Mouse (Mus musculus): ENCODE results near the gene Cmss1. TPM values are rescaled to one million over a fixed set of nuclear protein-coding genes. Genes with fewer than 3 reads are reported as not detected.

Cmss1 gene
- total and polyA plus RNA-seq, 2 experiments from 2014 or later, result 12.0 to 43.4 TPM

DNA sequence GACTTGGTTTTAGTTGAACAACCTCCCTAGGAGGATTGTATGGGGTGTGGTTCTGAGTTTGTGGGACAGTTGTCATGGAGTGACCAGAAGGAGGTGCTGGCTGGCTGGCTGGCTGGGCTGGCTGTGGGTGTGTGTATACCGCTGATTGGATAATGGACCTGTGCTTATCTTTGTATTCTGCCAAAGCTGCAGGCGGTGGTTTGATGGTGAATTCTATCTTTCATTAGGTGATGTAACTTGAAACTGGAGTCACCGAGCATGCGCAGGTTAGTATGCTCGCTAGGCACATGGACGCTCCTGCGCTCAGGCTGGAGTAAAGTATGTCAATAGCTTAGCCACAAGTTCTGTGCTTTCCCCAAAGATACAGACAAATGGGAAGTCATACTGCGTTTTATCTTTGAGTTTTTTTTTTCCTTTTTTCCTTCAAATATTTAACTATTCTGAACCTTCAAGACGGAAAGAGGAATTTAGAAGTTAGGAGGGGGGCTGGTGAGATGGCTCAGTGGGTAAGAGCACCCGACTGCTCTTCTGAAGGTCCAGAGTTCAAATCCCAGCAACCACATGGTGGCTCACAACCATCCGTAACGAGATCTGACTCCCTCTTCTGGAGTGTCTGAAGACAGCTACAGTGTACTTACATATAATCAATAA lies 327.6 kb downstream of the Cmss1 start:
- Histone ChIP-seq H3K36me3 (ENCODE audit: insufficient read depth) (no peaks in the 10 kb centered on the region), H3K27me3 (ENCODE audit: insufficient read depth, low read length) (no peaks in the 10 kb centered on the region), H3K4me3 (ENCODE audit: low read depth, low read length) (no peak overlapping the region), H3K4me1 (ENCODE audit: insufficient read depth) (no peaks in the 10 kb centered on the region), H3K4me2 (ENCODE audit: low read depth) (no peak overlapping the region), H3K9me3 (ENCODE audit: low read length) (no peaks in the 10 kb centered on the region), H3K9ac (no peak overlapping the region), H3K27ac (ENCODE audit: low read depth, low read length) (no peak overlapping the region)
- TF ChIP-seq CTCF (IDR thresholded peaks at IDR 0.05; ENCODE audit: low read depth), result no peak
- DNase-seq, result no peak
- WGBS, result 90% methylated on average over 10 of the region's 12 CpGs
- ATAC-seq, result no peak

DNA sequence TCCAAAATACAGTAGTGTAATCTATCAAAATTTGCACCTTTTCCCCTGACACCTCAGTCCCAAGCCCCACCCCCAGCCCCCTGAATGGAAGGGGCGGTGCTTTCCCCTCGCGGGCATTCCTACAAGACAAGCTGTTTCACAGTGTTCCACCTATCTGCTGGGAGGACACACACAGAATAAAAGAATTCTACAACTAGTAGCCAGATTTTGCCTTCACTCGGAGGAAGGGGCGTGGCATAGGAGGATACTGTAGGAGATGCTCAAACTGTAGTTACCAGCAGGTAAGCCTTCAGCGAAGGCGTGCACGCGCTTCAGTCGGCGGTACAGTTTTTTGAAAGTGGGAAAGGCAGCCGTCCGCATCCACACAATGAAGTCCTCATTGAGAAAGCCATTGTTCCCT lies 336.9 kb downstream of the Cmss1 start:
- Histone ChIP-seq H3K27me3 (ENCODE audit: insufficient read depth, low read length) (no peaks in the 10 kb centered on the region), H3K27ac (ENCODE audit: low read depth, low read length) (no peak overlapping the region), H3K9ac (no peak overlapping the region), H3K4me1 (ENCODE audit: insufficient read depth) (peaks cover 3% of the 10 kb centered on the region; the same call in 1 of the 2 replicates), H3K4me3 (ENCODE audit: low read depth, low read length) (no peak overlapping the region), H3K36me3 (ENCODE audit: insufficient read depth) (no peaks in the 10 kb centered on the region), H3K4me2 (ENCODE audit: low read depth) (no peak overlapping the region), H3K9me3 (ENCODE audit: low read length) (no peaks in the 10 kb centered on the region)
- DNase-seq (no peak), ATAC-seq (no peak)
- TF ChIP-seq CTCF (IDR thresholded peaks at IDR 0.05; ENCODE audit: low read depth), result no peak
- WGBS, result 93% methylated on average over 13 of the region's 13 CpGs

DNA sequence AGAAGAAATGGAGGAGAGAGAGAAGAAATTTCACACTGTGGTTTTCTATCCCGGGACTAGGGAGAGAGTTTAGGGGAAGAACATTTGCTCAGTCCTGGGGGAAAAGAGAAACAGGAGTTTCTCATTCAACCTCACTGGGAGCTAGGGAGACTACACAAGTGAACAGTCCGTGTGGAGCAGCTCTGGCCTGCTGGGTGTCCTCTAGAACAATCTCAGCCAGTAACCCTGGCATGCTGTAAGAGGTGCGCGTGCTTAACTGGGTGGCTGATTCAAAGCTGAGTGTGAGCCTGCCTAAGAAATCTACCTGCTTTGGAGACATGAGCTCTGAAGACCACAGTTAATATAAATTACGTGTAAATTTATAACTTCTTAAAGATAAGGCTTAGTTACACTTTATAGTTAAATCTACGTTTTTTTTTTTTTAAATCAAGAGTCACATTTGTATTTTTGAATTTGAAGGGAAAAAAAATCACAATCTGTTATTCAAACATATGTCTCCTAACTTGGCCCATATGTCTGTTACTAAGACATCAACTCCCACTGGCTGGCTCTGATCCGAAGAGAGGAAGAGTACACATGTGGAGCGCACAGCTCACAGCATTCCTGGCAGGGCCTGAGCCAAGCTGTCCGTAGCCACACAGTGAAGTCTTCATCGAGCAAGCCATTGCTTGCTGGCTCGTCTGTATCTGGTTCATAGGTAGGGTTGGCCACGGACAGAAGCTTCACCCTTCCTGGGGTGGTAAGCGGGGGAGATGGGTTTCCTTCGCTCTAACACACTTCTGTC lies 338.4 kb downstream of the Cmss1 start:
- no peak overlapping the region for H3K9ac ChIP-seq
- TF ChIP-seq CTCF (IDR thresholded peaks at IDR 0.05; ENCODE audit: low read depth), result no peak
- peaks cover 3% of the 10 kb centered on the region; the same call in 1 of the 2 replicates for H3K4me1 ChIP-seq (ENCODE audit: insufficient read depth)
- ATAC-seq, result peak; percentile 73
- DNase-seq, result peak; percentile 47
- no peaks in the 10 kb centered on the region for H3K27me3 ChIP-seq (ENCODE audit: insufficient read depth, low read length)
- H3K27ac ChIP-seq (ENCODE audit: low read depth, low read length), result no peak overlapping the region
- no peaks in the 10 kb centered on the region for H3K9me3 ChIP-seq (ENCODE audit: low read length)
- H3K36me3 ChIP-seq (ENCODE audit: insufficient read depth), result no peaks in the 10 kb centered on the region
- H3K4me2 ChIP-seq (ENCODE audit: low read depth), result no peak overlapping the region
- WGBS, result 80% methylated on average over 14 of the region's 14 CpGs
- H3K4me3 ChIP-seq (ENCODE audit: low read depth, low read length), result no peak overlapping the region

DNA sequence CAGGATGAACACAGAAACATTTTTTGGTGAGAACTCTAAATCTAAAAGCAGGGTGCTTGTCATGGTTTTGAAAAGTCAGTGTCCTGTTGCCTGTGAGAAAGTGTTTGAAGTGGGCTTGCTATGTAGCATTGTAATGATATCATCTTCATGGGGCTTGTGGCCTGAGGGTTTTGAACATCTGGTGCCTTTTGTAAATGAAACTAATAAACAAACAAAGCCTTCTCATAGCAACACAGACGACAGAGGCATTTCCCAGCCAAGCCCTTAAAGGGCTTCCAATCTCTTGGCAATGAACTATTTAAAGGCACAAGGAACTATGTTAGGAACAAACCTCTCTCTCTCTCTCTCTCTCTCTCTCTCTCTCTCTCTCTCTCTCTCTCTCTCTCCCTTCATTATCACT lies 339.6 kb downstream of the Cmss1 start:
- no peaks in the 10 kb centered on the region for H3K27me3 ChIP-seq (ENCODE audit: insufficient read depth, low read length)

DNA sequence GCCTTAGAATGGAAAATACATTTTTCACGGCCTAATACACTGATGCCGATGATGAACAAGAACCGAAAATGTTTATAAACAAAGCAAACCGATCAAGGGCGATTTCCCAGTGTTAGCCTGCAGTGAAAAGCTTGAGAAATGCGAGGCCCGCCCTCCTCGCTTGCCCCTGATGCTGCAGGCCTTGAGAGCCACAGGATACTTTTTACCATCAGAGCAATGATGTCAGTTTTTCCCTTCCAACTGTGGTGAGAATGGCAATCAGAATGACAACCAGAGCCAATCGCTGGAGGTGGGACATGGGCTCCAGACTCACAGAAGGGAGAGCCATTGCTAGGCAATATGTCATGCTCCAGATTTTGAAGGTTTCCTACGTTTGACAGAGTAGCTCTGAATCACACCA lies 346.5 kb downstream of the Cmss1 start:
- no peaks in the 10 kb centered on the region for H3K4me1 ChIP-seq (ENCODE audit: insufficient read depth)
- H3K36me3 ChIP-seq (ENCODE audit: insufficient read depth), result no peaks in the 10 kb centered on the region
- TF ChIP-seq CTCF (IDR thresholded peaks at IDR 0.05; ENCODE audit: low read depth), result no peak
- no peaks in the 10 kb centered on the region for H3K9me3 ChIP-seq (ENCODE audit: low read length)
- WGBS, result 90% methylated on average over 10 of the region's 10 CpGs
- no peak overlapping the region for H3K4me3 ChIP-seq (ENCODE audit: low read depth, low read length)
- no peak overlapping the region for H3K27ac ChIP-seq (ENCODE audit: low read depth, low read length)
- H3K9ac ChIP-seq, result no peak overlapping the region
- no peak for ATAC-seq
- no peak for DNase-seq
- no peaks in the 10 kb centered on the region for H3K27me3 ChIP-seq (ENCODE audit: insufficient read depth, low read length)
- H3K4me2 ChIP-seq (ENCODE audit: low read depth), result no peak overlapping the region

More for the DNA sequence above, 339.6 kb downstream of the Cmss1 start:
- Histone ChIP-seq H3K27ac (ENCODE audit: low read depth, low read length) (no peak overlapping the region), H3K36me3 (ENCODE audit: insufficient read depth) (no peaks in the 10 kb centered on the region), H3K4me2 (ENCODE audit: low read depth) (no peak overlapping the region), H3K9me3 (ENCODE audit: low read length) (no peaks in the 10 kb centered on the region), H3K4me3 (ENCODE audit: low read depth, low read length) (no peak overlapping the region), H3K9ac (no peak overlapping the region), H3K4me1 (ENCODE audit: insufficient read depth) (peaks cover 3% of the 10 kb centered on the region; the same call in 1 of the 2 replicates)
- 0% methylated on average over 1 of the region's 1 CpGs for WGBS
- DNase-seq (no peak), ATAC-seq (no peak)
- TF ChIP-seq CTCF (IDR thresholded peaks at IDR 0.05; ENCODE audit: low read depth), result no peak

DNA sequence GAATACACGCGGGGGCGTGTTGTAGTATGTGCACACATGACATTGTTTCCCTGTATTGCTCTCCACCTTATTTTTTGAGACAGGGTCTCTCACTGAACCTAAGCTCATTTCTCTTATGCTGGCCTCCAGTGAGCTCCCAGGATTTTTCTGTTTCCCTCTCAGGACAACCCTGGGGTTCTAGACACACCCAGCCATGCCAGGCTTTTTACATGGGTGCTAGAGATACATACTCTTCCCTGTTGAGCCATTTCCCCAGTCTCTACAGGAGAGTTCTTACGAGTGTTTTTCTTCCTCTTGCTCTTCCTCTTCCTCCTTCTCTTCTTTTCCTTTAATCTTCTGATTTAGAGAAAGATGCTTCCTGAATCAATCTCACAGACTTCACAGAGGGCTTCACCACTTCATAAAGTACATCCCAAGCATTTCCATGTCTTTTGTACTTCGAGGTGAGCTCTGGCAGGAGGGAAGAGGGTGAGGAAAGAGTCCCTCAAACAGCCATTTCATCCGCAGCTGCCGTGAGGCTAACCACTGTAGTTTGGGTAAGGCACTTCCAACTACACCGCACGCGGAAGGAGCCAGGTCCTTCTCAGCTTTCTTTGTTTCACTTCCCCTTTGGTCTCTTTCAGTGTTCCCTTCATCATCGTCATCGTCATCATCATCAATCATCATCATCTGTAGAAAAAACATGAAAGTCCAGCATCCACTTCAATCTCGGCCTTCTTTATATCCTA lies 347.1 kb downstream of the Cmss1 start:
- no peak for DNase-seq
- ATAC-seq, result no peak
- no peak for TF ChIP-seq CTCF (IDR thresholded peaks at IDR 0.05; ENCODE audit: low read depth)
- Histone ChIP-seq H3K9ac (no peak overlapping the region), H3K27ac (ENCODE audit: low read depth, low read length) (no peak overlapping the region), H3K4me1 (ENCODE audit: insufficient read depth) (no peaks in the 10 kb centered on the region), H3K4me3 (ENCODE audit: low read depth, low read length) (no peak overlapping the region), H3K9me3 (ENCODE audit: low read length) (no peaks in the 10 kb centered on the region), H3K27me3 (ENCODE audit: insufficient read depth, low read length) (no peaks in the 10 kb centered on the region), H3K36me3 (ENCODE audit: insufficient read depth) (no peaks in the 10 kb centered on the region), H3K4me2 (ENCODE audit: low read depth) (no peak overlapping the region)
- WGBS, result 94% methylated on average over 13 of the region's 13 CpGs

Other genes with a start within 250 kb of the Cmss1 start
- 5.5 and 7.7 TPM in 2 replicates for gene Col8a1, start 147.9 kb upstream of the Cmss1 start, total RNA-seq (2014; rRNA removed)
- gene Col8a1, start 147.9 kb upstream of the Cmss1 start, polyA plus RNA-seq (2015; fragmentation: Nextera tagmentation; extraction: Ambion mirVana), result 1.9 and 3.5 TPM in 2 replicates

All from forebrain, postnatal 0 days (tissue).